Mouse (Mus musculus): Measurements from ENCODE around the gene Hectd3. TPM values are rescaled to one million over a fixed set of nuclear protein-coding genes. Genes with fewer than 3 reads are reported as not detected.

The Hectd3 gene
- polyA plus RNA-seq, 1 experiment from 2014 or later, result 10.3 TPM

DNA sequence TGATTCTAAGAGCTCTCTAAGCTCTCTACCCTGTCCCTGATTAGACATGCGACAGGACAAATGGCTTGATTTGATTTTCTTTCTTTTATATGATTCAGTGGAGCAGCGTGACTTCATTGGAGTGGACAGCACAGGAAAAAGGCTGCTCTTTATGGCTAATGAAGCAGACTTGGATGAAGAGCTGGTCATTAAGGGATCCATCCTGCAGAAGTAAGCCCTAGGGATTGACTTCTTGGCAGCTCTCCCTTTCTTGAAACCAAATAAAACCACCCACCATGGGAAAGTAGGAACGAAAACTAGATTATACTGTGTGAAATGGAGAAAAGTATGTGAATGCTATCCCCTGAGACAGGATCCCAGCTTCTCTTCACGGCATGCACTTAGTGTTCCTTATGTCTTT lies 57.5 kb downstream of the Hectd3 start:
- H3K4me2 ChIP-seq (ENCODE audit: low read length), result no peak overlapping the region
- no peaks in the 10 kb centered on the region for H3K4me1 ChIP-seq (replicated peaks; ENCODE audit: insufficient read depth, low read length)
- DNase-seq (ENCODE audit: low spot score), result no peak
- H3K9me3 ChIP-seq (replicated peaks; ENCODE audit: low read length), result no peaks in the 10 kb centered on the region
- ATAC-seq (replicated peaks; ENCODE audit: low FRiP score, low read depth), result no peak
- H3K4me3 ChIP-seq (replicated peaks; ENCODE audit: low read depth, low read length), result no peak overlapping the region
- H3K27me3 ChIP-seq (ENCODE audit: insufficient read depth, low read length), result no peaks in the 10 kb centered on the region
- TF ChIP-seq CTCF (IDR thresholded peaks at IDR 0.05; ENCODE audit: low read depth), result no peak
- peaks cover 3% of the 10 kb centered on the region; the same call in 1 of the 2 replicates for H3K36me3 ChIP-seq (ENCODE audit: insufficient read depth, low read length)
- 81% methylated on average over 4 of the region's 4 CpGs for WGBS
- H3K9ac ChIP-seq (ENCODE audit: low read depth, low read length), result no peak overlapping the region
- H3K27ac ChIP-seq, result no peak overlapping the region

DNA sequence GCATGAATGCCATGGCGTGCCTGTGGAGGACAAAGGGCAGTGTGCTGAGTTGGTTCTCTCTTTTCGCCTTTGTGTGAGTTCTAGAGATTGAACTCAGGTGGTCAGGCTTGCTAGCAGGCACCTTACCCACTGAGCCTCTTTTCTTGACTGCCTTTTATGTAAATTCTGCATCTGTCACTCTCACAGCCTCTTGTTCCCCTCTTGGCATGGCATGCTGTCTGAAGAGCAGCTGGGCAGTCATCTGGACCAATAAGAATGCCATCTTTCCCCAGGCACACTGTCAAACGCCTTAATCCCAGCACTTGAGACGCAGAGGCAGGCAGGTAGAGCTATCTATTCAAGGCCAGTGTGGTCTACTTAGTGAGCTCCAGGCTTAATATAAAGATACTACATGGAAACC lies 58.8 kb downstream of the Hectd3 start:
- DNase-seq (ENCODE audit: low spot score), result no peak
- Histone ChIP-seq H3K4me1 (replicated peaks; ENCODE audit: insufficient read depth, low read length) (no peaks in the 10 kb centered on the region), H3K4me3 (replicated peaks; ENCODE audit: low read depth, low read length) (no peak overlapping the region), H3K36me3 (ENCODE audit: insufficient read depth, low read length) (peaks cover 3% of the 10 kb centered on the region; the same call in 1 of the 2 replicates), H3K9me3 (replicated peaks; ENCODE audit: low read length) (no peaks in the 10 kb centered on the region), H3K9ac (ENCODE audit: low read depth, low read length) (no peak overlapping the region), H3K27me3 (ENCODE audit: insufficient read depth, low read length) (no peaks in the 10 kb centered on the region), H3K27ac (no peak overlapping the region), H3K4me2 (ENCODE audit: low read length) (no peak overlapping the region)
- no peak for TF ChIP-seq CTCF (IDR thresholded peaks at IDR 0.05; ENCODE audit: low read depth)
- ATAC-seq (replicated peaks; ENCODE audit: low FRiP score, low read depth), result no peak
- 94% methylated on average over 4 of the region's 4 CpGs for WGBS

Other genes starting within 250 kb of the Hectd3 start
- gene Toe1, start 187.7 kb upstream of the Hectd3 start, polyA plus RNA-seq (2015; fragmentation: Nextera tagmentation; extraction: Ambion mirVana), result 28.9 and 30.8 TPM in 2 replicates
- gene Mutyh, start 187.6 kb upstream of the Hectd3 start, polyA plus RNA-seq (2015; fragmentation: Nextera tagmentation; extraction: Ambion mirVana), result 8.8 and 9.9 TPM in 2 replicates
- gene Hpdl, start 173.6 kb upstream of the Hectd3 start, polyA plus RNA-seq (2015; fragmentation: Nextera tagmentation; extraction: Ambion mirVana), result 2.2 and 2.3 TPM in 2 replicates
- 1.4 and 1.5 TPM in 2 replicates for gene Zswim5, start 117.9 kb upstream of the Hectd3 start, polyA plus RNA-seq (2015; fragmentation: Nextera tagmentation; extraction: Ambion mirVana)
- 91.1 and 92.5 TPM in 2 replicates for gene Urod, start 904 bp upstream of the Hectd3 start, polyA plus RNA-seq (2015; fragmentation: Nextera tagmentation; extraction: Ambion mirVana)
- gene Eif2b3, start 24.1 kb downstream of the Hectd3 start, polyA plus RNA-seq (2015; fragmentation: Nextera tagmentation; extraction: Ambion mirVana), result 41.0 and 44.9 TPM in 2 replicates
- 4.0 TPM in 2 replicates for gene Ptch2, start 100.8 kb downstream of the Hectd3 start, polyA plus RNA-seq (2015; fragmentation: Nextera tagmentation; extraction: Ambion mirVana)
- 4.3 and 4.9 TPM in 2 replicates for gene Btbd19, start 130.4 kb downstream of the Hectd3 start, polyA plus RNA-seq (2015; fragmentation: Nextera tagmentation; extraction: Ambion mirVana)
- 0.24 TPM in 1 of 2 replicates, not detected in the other for gene Tctex1d4, start 131.5 kb downstream of the Hectd3 start, polyA plus RNA-seq (2015; fragmentation: Nextera tagmentation; extraction: Ambion mirVana)
- 3.7 and 4.0 TPM in 2 replicates for gene Plk3, start 138.6 kb downstream of the Hectd3 start, polyA plus RNA-seq (2015; fragmentation: Nextera tagmentation; extraction: Ambion mirVana)
- gene Rps8, start 160.9 kb downstream of the Hectd3 start, polyA plus RNA-seq (2015; fragmentation: Nextera tagmentation; extraction: Ambion mirVana), result 988 and 1,137 TPM in 2 replicates
- gene Kif2c, start 187.3 kb downstream of the Hectd3 start, polyA plus RNA-seq (2015; fragmentation: Nextera tagmentation; extraction: Ambion mirVana), result 24.6 and 27.2 TPM in 2 replicates

Data from kidney, postnatal 0 days (tissue).